Mouse (Mus musculus) ES-Bruce4 (cell line): ENCODE results near the gene Ckb.

Experiments
- CTCF ChIP-seq: IDR thresholded peaks from one replicate; pipeline ENCODE4 v1.8.1; 2011; ENCODE audit warnings: low read depth, low read length
- EP300 ChIP-seq: IDR thresholded peaks from 2 replicates; pipeline ENCODE4 v1.6.1; 2011; ENCODE audit warnings: low read depth, low read length; ENCODE audit not compliant: insufficient read depth
- POLR2A ChIP-seq: IDR thresholded peaks from one replicate; pipeline ENCODE4 v1.8.1; 2011; ENCODE audit warnings: low read length; ENCODE audit not compliant: insufficient read depth

DNA sequence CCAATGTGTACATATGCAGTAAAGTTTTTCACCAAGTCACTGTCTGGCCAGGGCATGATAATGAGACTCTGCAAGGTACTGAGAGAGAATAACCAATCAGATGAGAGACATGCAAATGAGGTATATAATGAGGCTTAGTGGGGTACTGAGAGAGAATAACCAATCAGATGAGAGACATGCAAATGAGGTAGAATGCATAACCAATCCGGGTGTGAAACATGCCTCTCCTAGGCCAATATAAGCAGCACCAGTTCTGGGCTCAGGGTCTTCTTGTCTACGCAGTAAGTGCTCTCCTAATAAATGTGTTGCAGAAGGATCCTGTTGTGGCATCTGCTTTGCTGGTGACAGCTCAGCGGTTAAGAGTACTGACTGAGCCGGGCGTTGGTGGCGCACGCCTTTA lies 44.4 kb upstream of the Ckb start:
- no peak for TF ChIP-seq EP300
- TF ChIP-seq POLR2A: no peak
- no peak for TF ChIP-seq CTCF
